Mouse (Mus musculus) forebrain, embryonic 14.5 days (tissue): ENCODE measurements at regions not wholly inside any gene's neighbourhood (a gene's known extent, or its start where the extent isn't known, plus 50 kb on each side); places are given as distances from the start of the nearest gene placed in this dataset.

ENCODE experiments used
- ATAC-seq: fragments of 200-750 bp; cut with Nextera tagmentation; 2 replicates; pipeline ENCODE4 v1.8.0; 2017; ENCODE audit warnings: mild to moderate bottlenecking, moderate library complexity
- DNase-seq: peaks from one replicate; pipeline ENCODE4 v3.0.0-alpha.2; 2015; ENCODE audit warnings: low spot score
- H3K27ac ChIP-seq: fragments of 300-500 bp; sonication (generic); 2 replicates; pipeline ENCODE4 v1.5.1; 2014; ENCODE audit warnings: low read depth, mild to moderate bottlenecking, control low read depth, low read length, moderate library complexity
- H3K27me3 ChIP-seq: fragments of 300-500 bp; sonication (generic); replicated peaks from 2 replicates; pipeline ENCODE4 v1.6.1; 2014; ENCODE audit warnings: low read length, control low read depth, mixed read lengths; ENCODE audit not compliant: control insufficient read depth, insufficient read depth
- H3K36me3 ChIP-seq: fragments of 300-500 bp; sonication (generic); 2 replicates; pipeline ENCODE4 v1.6.1; 2014; ENCODE audit warnings: low read length, control low read depth; ENCODE audit not compliant: control insufficient read depth, insufficient read depth
- H3K4me1 ChIP-seq: fragments of 300-500 bp; sonication (generic); 2 replicates; pipeline ENCODE4 v1.6.1; 2014; ENCODE audit warnings: antibody characterized with exemption, low read length, control low read depth; ENCODE audit not compliant: control insufficient read depth, insufficient read depth
- H3K4me2 ChIP-seq: fragments of 300-500 bp; sonication (generic); 2 replicates; pipeline ENCODE4 v1.6.1; 2014; ENCODE audit warnings: mild to moderate bottlenecking, control low read depth, low read length
- H3K4me3 ChIP-seq: fragments of 300-500 bp; sonication (generic); 2 replicates; pipeline ENCODE4 v1.5.1; 2014; ENCODE audit warnings: low read depth, low read length, control low read depth
- H3K9ac ChIP-seq: fragments of 300-500 bp; sonication (generic); 2 replicates; pipeline ENCODE4 v1.6.1; 2014; ENCODE audit warnings: mild to moderate bottlenecking, low read length, control low read depth, moderate library complexity
- H3K9me3 ChIP-seq: fragments of 300-500 bp; sonication (generic); replicated peaks from 2 replicates; pipeline ENCODE4 v1.6.1; 2016; ENCODE audit warnings: low read length, control low read depth, mixed read lengths; ENCODE audit not compliant: control insufficient read depth
- WGBS: fragments of 180-500 bp; shearing (Covaris S2); extraction: QIAGEN DNeasy Blood & Tissue Kit; methylation state at CpG from one replicate; pipeline ENCODE4 v1.1.7; 2014; 5-methylcytosine and 5-hydroxymethylcytosine counted together

- DNase-seq (no peak), ATAC-seq (no peak)
- Histone ChIP-seq H3K9me3 (no peaks in the 10 kb centered on the region), H3K27me3 (no peaks in the 10 kb centered on the region), H3K9ac (no peak overlapping the region), H3K36me3 (no peaks in the 10 kb centered on the region), H3K4me1 (no peaks in the 10 kb centered on the region), H3K4me3 (no peak overlapping the region), H3K27ac (no peak overlapping the region), H3K4me2 (no peak overlapping the region)
- WGBS: 88% methylated on average over 3 of the region's 3 CpGs
These were observed 395.5 kb downstream of the Cps1 start for GRCm38 (mm10) chr1:67518295-67518694.

GRCm38 (mm10) chr1:67558728-67559127, 435.9 kb downstream of the Cps1 start:
- Histone ChIP-seq H3K4me1 (no peaks in the 10 kb centered on the region), H3K4me3 (no peak overlapping the region), H3K9me3 (no peaks in the 10 kb centered on the region), H3K27me3 (no peaks in the 10 kb centered on the region), H3K9ac (no peak overlapping the region), H3K27ac (no peak overlapping the region), H3K36me3 (no peaks in the 10 kb centered on the region), H3K4me2 (no peak overlapping the region)
- peak; percentile 71 for ATAC-seq
- DNase-seq: peak; percentile 71

- no peaks in the 10 kb centered on the region for H3K4me1 ChIP-seq
- peak; percentile 70 for ATAC-seq
These were observed 436.4 kb downstream of the Cps1 start for GRCm38 (mm10) chr1:67559179-67559578.

GRCm38 (mm10) chr1:67571616-67572015, 448.8 kb downstream of the Cps1 start:
- no peak for ATAC-seq
- Histone ChIP-seq H3K9ac (no peak overlapping the region), H3K4me2 (no peak overlapping the region), H3K27ac (no peak overlapping the region), H3K4me3 (no peak overlapping the region), H3K36me3 (no peaks in the 10 kb centered on the region), H3K27me3 (no peaks in the 10 kb centered on the region), H3K9me3 (no peaks in the 10 kb centered on the region), H3K4me1 (no peaks in the 10 kb centered on the region)
- 62% methylated on average over 1 of the region's 1 CpGs for WGBS
- no peak for DNase-seq

More at GRCm38 (mm10) chr1:67559179-67559578, 436.4 kb downstream of the Cps1 start:
- Histone ChIP-seq H3K9ac (no peak overlapping the region), H3K27me3 (no peaks in the 10 kb centered on the region), H3K36me3 (no peaks in the 10 kb centered on the region), H3K4me3 (no peak overlapping the region), H3K27ac (no peak overlapping the region), H3K4me2 (no peak overlapping the region), H3K9me3 (no peaks in the 10 kb centered on the region)
- 66% methylated on average over 1 of the region's 1 CpGs for WGBS
- peak; percentile 61 for DNase-seq

GRCm38 (mm10) chr1:67579732-67580131, 456.9 kb downstream of the Cps1 start:
- 91% methylated on average over 2 of the region's 2 CpGs for WGBS

More at GRCm38 (mm10) chr1:67579732-67580131, 456.9 kb downstream of the Cps1 start:
- DNase-seq (no peak), ATAC-seq (no peak)
- Histone ChIP-seq H3K27me3 (no peaks in the 10 kb centered on the region), H3K9ac (no peak overlapping the region), H3K4me1 (no peaks in the 10 kb centered on the region), H3K4me3 (no peak overlapping the region), H3K27ac (no peak overlapping the region), H3K36me3 (no peaks in the 10 kb centered on the region), H3K9me3 (no peaks in the 10 kb centered on the region), H3K4me2 (no peak overlapping the region)
